Mouse (Mus musculus) heart, adult 2 months (tissue): ENCODE measurements around the gene Plagl1.

Source experiments
- CTCF ChIP-seq: fragments of 200-600 bp; IDR thresholded peaks from 2 replicates; pipeline ENCODE4 v1.8.1; 2022; ENCODE audit warnings: antibody characterized with exemption, mild to moderate bottlenecking, moderate library complexity
- POLR2A ChIP-seq: fragments of 200-500 bp; IDR thresholded peaks from 2 replicates; pipeline ENCODE4 v1.6.1; 2011; ENCODE audit warnings: mild to moderate bottlenecking, low read depth, low read length, control low read depth; ENCODE audit not compliant: insufficient read depth

- TF ChIP-seq POLR2A (no peak), CTCF (no peak)
These were observed 38.6 kb downstream of the Plagl1 start for GRCm38 (mm10) chr10:13098895-13099294.
